Mouse (Mus musculus) MEL (cell line): ENCODE data around the gene Rnf157.

Experiments
- CTCF ChIP-seq, 3 experiments: IDR thresholded peaks in 2 of 3; conservative IDR thresholded peaks in 1 of 3; 2 replicates each; pipeline ENCODE4 v1.5.1; 2011 to 2012; ENCODE audit warnings: low read length in 3 of 3, low read depth in 2 of 3, mild to moderate bottlenecking in 2 of 3, improper control_type of control experiment in 1 of 3, inconsistent platforms in 1 of 3, mixed read lengths in 1 of 3, moderate library complexity in 1 of 3; ENCODE audit not compliant: control insufficient read depth in 1 of 3, insufficient read depth in 1 of 3, poor library complexity in 1 of 3, severe bottlenecking in 1 of 3
- NELFE ChIP-seq: IDR thresholded peaks from 2 replicates; pipeline ENCODE4 v1.6.1; 2011; ENCODE audit warnings: low read depth, low read length, improper control_type of control experiment
- POLR2A ChIP-seq, 2 experiments: IDR thresholded peaks; 2 replicates each; pipeline ENCODE4 v1.6.1; 2011 to 2012; ENCODE audit warnings: low read length in 2 of 2, mild to moderate bottlenecking in 2 of 2, control low read depth in 1 of 2, improper control_type of control experiment in 1 of 2, low read depth in 1 of 2, moderate library complexity in 1 of 2; ENCODE audit not compliant: control insufficient read depth in 1 of 2, insufficient read depth in 1 of 2, poor library complexity in 1 of 2

DNA sequence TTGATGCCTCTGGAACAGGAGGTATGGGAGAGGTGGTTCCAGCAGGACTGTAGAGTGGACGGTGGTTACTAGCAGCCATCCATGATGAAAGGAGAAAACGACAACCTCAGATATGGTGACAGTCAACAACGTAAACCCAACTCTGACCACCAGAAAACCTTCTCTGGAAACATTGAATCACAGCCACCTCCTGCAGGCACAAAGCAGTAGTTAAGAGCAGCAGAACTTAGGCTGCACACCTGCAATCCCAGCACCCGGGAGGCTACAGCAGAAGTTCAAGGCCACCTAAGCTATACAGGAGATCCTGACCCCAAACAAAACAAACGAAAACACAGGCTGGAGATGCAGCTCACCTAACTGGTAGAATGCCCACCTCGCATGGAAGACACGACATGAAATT, 32.1 kb downstream of the Rnf157 start:
- TF ChIP-seq NELFE (no peak), POLR2A (IDR thresholded peaks at IDR 0.05; ENCODE audit: control insufficient read depth in 1 of 2, insufficient read depth in 1 of 2, low read depth in 1 of 2, low read length in 2 of 2, poor library complexity in 1 of 2) (no peak), CTCF (IDR thresholded peaks at IDR 0.05 in 2 of 3, conservative IDR thresholded peaks at IDR 0.05 in 1 of 3; ENCODE audit: control insufficient read depth in 1 of 3, insufficient read depth in 1 of 3, low read depth in 2 of 3, low read length in 3 of 3, poor library complexity in 1 of 3, severe bottlenecking in 1 of 3) (no peak)
